Mouse (Mus musculus) adrenal gland, adult (tissue): ENCODE data around the gene Rab3b.

Source experiments
- DNase-seq, 2 experiments: peaks; one replicate each; pipeline ENCODE4 v3.0.0; 2022 to 2023; ENCODE audit warnings: low spot score in 1 of 2; ENCODE audit not compliant: inconsistent age in 2 of 2

Gene Rab3b

DNA sequence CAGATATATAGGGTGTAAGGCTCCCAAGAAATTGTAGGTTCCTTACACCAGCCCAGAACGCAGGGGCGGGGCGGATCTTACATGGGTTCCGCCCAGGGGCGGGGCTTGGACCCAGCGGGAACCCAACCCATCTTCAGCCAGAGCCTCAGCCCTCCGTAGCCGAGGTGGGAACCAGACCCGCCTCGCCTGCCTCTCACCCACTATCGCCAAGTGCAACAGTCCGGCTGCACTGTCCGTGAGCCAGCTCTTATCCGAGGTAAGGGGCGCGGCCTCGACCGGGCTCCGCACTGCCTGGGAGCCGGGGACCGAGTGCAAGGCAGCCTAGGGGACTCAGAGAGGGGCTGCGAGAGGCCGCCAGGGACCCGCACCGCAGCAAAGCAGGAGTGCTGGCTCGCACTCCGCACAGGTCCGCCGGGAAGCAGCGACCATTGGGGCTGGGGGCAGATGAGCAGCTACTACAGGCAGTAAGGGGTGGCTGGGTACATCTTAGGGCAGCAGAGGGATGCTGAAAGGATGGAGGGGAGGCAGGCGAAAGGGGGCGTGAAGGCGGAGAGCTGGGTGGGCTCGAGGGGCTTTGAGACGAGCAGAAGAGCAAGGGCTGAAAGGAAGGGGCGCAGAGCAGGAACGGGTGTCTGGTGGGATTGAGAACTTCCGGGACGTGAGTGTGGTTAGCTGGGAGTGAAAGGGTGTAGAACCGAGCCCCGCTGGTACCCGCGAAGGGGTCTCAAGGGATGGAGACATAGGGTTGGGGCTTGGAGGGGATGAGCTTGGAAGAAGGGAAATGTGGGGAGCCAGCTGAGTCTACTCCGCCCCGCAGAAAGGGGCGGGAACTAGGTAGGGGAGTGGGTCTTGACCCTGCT is at the start of gene Rab3b:
Rab3b (plus strand) TSS at position 101 of the 860 bp plus-strand sequence.
- peak; percentile 61 to 71 for DNase-seq

DNA sequence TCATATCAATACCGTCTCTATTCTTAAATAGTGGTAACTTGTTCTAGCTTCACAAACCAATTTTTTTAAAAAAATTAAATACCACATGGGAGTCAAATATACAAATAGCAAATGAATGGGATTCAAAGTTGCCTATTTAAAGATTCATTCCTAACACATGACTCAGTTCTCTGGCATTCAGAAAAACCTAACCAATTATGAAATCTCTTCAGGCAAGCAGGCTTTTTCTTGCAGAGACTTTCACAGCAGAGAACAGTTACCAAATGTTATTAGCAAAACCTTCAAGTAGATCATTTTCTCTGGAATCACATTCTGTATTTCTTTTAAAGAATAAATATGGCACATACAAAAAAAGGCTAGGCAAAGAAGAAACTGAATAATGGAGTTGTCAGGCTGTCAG is 48.2 kb upstream of the Rab3b start:
- no peak for DNase-seq

DNA sequence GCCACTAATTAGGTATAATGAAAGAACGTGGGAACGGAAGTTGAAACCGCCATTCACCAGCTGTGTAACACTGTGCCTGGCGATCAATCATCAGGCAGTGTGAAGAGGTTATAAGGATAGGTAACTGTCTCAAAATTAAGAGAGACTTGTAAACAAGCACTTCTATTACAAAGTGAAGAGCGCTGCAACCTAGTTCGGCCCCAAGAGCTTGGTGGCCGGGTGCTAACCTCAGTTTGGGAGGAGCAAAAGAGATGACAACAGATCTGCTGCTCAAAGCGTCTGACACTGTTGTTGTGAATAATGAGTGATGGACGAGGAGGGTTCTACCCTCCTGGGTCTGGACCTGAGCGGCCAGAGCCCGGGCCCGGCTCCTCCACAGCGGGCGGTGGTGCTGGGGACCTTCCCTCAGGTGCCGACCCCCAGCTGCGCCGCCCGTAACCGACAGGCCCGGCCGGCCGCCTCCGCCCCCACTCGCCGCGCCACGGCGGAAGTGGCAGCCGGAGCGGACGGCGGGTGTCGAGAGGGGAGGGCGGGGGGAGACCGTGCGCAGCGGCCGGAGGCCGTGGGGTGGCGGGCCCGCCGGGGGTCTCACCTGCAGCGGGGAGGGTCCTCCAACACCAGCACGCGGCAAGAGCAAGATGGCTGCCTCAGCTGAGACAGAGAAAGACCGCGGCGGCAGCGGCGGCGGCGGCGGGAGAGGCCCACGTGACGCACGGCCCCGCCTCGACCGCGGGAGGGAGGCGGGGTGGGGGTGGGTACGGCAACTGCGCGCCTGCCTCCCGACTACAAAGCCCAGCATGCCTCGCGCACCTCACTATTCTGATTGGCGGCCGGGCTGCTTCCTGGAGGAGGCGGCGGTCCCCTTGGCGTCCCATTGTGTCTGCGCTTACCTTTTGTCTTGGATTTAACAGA is 45.7 kb upstream of the Rab3b start, which contains the start of gene Btf3l4:
Btf3l4 (minus strand) TSS at position 699 of the 912 bp plus-strand sequence.
- peak; percentile 92 to 96 for DNase-seq

- DNase-seq = no peak
Measured at GRCm38 (mm10) chr4:108833828-108834114, 45.1 kb upstream of the Rab3b start.

DNA sequence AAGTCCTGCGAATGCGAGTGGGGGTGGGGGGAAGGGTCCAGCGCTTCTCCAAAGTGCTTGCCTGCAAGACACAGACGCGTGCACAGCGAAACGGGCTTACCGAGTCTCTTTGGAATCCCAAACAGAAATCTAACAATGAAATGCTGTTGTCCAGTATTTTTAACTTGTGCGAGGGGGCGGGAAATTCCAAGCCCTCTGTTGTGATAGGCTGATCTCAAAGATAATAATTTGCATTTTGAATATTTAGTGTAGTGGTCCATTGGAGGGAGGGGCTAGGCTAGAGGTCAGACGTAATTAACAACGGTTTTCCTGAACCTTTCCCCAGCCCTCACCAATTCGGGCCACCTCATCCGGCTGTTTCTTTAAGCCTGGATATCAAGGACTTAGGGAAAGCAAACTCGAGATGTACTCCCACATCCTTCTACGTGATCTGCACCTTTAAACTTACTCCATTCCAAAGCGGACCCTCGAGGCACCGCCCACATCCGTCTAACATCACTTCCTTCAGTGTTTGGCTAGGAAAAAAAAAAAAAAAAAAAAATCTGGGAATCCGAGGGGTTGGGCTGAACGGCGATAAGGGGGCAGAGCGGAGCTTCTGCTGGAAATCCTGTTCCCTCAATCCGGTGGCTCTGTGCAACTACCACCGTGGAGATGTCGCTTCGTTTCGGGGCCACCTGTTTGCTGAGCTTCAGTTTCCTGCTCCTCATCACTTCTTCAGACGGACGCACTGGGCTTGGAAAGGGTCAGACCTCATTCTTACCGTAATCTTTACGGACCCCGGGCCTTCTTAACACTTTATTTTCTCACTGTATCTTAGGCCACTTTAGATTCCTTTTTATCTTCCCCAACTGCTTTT is 44.5 kb upstream of the Rab3b start, which contains the start of gene Txndc12:
Txndc12 (plus strand) TSS at position 487 of the 856 bp plus-strand sequence.
- DNase-seq = peak; percentile 90 to 97

GRCm38 (mm10) chr4:108834971-108835311 is 43.9 kb upstream of the Rab3b start:
- peak in 1 of 2 experiments; percentile 40 for DNase-seq

- DNase-seq = peak in 1 of 2 experiments; percentile 38
Measured at GRCm38 (mm10) chr4:108835496-108835895, 43.4 kb upstream of the Rab3b start.

- no peak for DNase-seq
Measured at GRCm38 (mm10) chr4:108838031-108838430, 40.8 kb upstream of the Rab3b start.

- no peak for DNase-seq
Measured at GRCm38 (mm10) chr4:108841920-108842578, 36.8 kb upstream of the Rab3b start.

GRCm38 (mm10) chr4:108843336-108843735 is 35.5 kb upstream of the Rab3b start:
- no peak for DNase-seq

GRCm38 (mm10) chr4:108845824-108846569 is 32.9 kb upstream of the Rab3b start:
- DNase-seq = no peak

- peak; percentile 87 to 96 for DNase-seq
Measured at GRCm38 (mm10) chr4:108847715-108848504, 31.0 kb upstream of the Rab3b start, which contains the start of gene Kti12. TSS of gene Kti12 (plus strand) at chr4:108847785.

DNA sequence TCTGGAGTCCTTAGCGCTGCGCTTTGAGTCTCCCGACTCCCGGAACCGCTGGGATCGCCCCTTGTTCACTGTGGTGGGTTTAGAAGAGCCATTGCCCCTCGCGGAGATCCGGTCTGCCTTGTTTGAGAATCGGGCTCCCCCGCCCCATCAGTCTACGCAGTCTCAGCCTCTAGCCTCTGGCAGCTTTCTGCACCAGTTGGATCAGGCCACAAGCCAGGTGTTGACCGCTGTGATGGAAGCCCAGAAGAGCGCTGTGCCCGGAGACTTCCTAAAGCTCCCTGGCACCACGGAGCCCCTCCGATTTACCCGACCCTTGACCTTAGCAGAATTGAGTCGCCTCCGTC is 30.4 kb upstream of the Rab3b start, which contains the start of gene A730015C16Rik:
A730015C16Rik (minus strand) TSS at position 115 of the 344 bp plus-strand sequence.
- DNase-seq = no peak

DNA sequence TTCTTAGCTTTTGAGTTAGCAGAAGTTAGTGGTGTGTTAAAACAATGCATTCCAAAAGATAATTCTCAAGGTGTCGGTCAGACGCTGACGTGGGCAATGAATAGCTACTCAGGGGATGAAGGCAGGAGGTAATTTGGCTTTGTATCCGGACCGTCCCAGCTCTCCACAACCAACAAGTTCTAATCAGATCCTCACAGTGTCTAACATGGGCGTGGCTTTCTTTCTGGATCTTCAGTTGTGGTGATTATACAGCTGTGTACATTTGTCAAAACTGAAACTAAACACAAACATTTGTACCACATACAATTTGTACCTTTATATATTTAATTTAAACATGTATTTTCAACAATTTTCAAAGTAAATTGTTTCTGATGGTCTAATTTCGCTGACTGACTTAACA is 12.1 kb upstream of the Rab3b start:
- DNase-seq = no peak

DNA sequence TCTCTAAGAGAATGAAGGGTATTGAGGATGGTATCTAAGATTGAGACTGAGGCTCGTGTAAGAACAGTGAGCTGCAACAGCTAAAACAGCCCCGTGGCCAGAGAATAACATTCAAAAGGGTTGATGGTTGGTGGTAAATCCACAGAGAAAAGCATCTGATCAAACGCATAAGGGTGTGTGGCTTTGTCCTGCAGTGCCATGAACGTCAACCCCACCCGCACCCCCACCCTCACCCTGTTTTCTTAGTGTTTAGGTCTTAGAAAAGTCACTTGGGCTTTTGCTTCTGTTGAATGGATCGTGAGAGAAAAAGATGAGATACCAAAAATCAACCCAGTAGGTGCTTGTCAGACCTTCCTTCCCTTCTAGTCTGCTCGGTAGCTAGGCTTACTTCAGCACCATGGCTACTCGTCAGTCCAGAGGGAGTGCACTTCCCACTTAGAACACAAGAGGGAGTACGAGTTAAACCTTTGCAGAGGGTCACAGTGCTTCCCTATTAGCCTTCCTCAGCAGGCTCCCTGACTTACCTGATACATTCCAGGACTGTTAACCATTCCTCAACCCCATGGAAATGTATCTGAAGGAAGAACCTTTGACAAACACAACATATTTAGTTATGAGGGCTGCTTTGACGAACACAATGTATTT is 9.0 kb upstream of the Rab3b start:
- DNase-seq = peak; percentile 77 to 96

DNA sequence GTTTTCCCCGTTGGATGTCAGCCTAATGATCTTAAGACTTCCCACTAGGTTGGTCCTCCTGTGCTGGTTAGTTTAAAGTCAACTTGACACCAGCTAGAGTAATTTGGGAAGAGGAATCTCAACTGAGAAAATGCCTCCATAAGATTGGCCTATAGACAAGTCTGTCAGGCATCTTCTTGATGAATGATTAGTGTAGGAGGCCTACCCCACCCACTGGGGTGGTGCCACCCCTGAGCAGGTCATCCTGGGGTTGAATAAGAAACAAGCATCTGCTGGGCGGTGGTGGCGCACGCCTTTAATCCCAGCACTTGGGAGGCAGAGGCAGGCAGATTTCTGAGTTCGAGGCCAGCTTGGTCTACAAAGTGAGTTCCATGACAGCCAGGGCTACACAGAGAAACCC is 5.1 kb upstream of the Rab3b start:
- no peak for DNase-seq

GRCm38 (mm10) chr4:108877901-108878300 is 962 bp upstream of the Rab3b start:
- DNase-seq = no peak

GRCm38 (mm10) chr4:108883815-108884214 is 5.0 kb downstream of the Rab3b start:
- peak; percentile 35 to 53 for DNase-seq
